Mouse (Mus musculus) embryonic stem cell, embryonic (primary cell): ENCODE data around the gene Camk1d.

ENCODE experiments used
- CTCF ChIA-PET, 4 experiments: fragments of 300-600 bp in 2 of 4; fragments of 350-600 bp in 2 of 4; sonication (Branson Sonifier 250); formaldehyde crosslinking; loops; one replicate each; lab custom pipeline; 2022; ENCODE audit warnings: inconsistent platforms in 2 of 4; lab: Charles Lee
- POLR2A ChIA-PET, 4 experiments: fragments of 300-600 bp in 2 of 4; fragments of 350-600 bp in 2 of 4; sonication (Branson Sonifier 250); formaldehyde crosslinking; loops; one replicate each; lab custom pipeline; 2022; ENCODE audit warnings: antibody characterized with exemption in 4 of 4, inconsistent platforms in 1 of 4; lab: Charles Lee

The Camk1d gene

GRCm38 (mm10) chr2:5514095-5514494 is 200.2 kb downstream of the Camk1d start:
- ChIA-PET CTCF (no interaction called here), POLR2A (no interaction called here)

GRCm38 (mm10) chr2:5513621-5514020 is 200.7 kb downstream of the Camk1d start:
- ChIA-PET POLR2A (no interaction called here), CTCF (no interaction called here)

GRCm38 (mm10) chr2:5510042-5510441 is 204.3 kb downstream of the Camk1d start:
- CTCF ChIA-PET = no interaction called here
- POLR2A ChIA-PET = interaction anchor here in 1 of 4 experiments (0.6 kb wide), 2 partner anchors 15 to 389 kb away, joined by 3 to 4 read pairs; no protein-coding TSS in a partner anchor

GRCm38 (mm10) chr2:5499620-5500019 is 214.7 kb downstream of the Camk1d start:
- ChIA-PET CTCF (no interaction called here), POLR2A (no interaction called here)

- POLR2A ChIA-PET = interaction anchor here in 1 of 4 experiments (1.0 kb wide), 1 partner anchor 138 kb away, joined by 3 read pairs; no protein-coding TSS in a partner anchor
- CTCF ChIA-PET = interaction anchor here in 1 of 4 experiments (1.0 kb wide), 1 partner anchor 11 kb away, joined by 3 read pairs; no protein-coding TSS in a partner anchor
These were observed 224.4 kb downstream of the Camk1d start for GRCm38 (mm10) chr2:5489916-5490315.

- CTCF ChIA-PET = no interaction called here
- POLR2A ChIA-PET = no interaction called here
These were observed 227.0 kb downstream of the Camk1d start for GRCm38 (mm10) chr2:5487344-5487743.

GRCm38 (mm10) chr2:5486663-5487062 is 227.7 kb downstream of the Camk1d start:
- POLR2A ChIA-PET = no interaction called here

GRCm38 (mm10) chr2:5485786-5486185 is 228.5 kb downstream of the Camk1d start:
- POLR2A ChIA-PET = interaction anchor here in 1 of 4 experiments (1.1 kb wide), 1 partner anchor 10 kb away, joined by 4 read pairs; no protein-coding TSS in a partner anchor

More at GRCm38 (mm10) chr2:5486663-5487062, 227.7 kb downstream of the Camk1d start:
- CTCF ChIA-PET = no interaction called here

GRCm38 (mm10) chr2:5479886-5480285 is 234.4 kb downstream of the Camk1d start:
- CTCF ChIA-PET = no interaction called here
- POLR2A ChIA-PET = interaction anchor here in 2 of 4 experiments (0.7 to 1.7 kb wide), 3 partner anchors 9 to 281 kb away, joined by 3 to 5 read pairs (median 3); no protein-coding TSS in a partner anchor

More at GRCm38 (mm10) chr2:5485786-5486185, 228.5 kb downstream of the Camk1d start:
- CTCF ChIA-PET = no interaction called here

- CTCF ChIA-PET = interaction anchor here (0.5 to 1.4 kb wide), 9 partner anchors 12 to 292 kb away, joined by 3 to 4 read pairs (median 3); partner anchors contain the start of gene Camk1d (in 3 of the 4)
- POLR2A ChIA-PET = interaction anchor here in 2 of 4 experiments (0.8 to 1.1 kb wide), 2 partner anchors 9 to 145 kb away, joined by 3 read pairs; no protein-coding TSS in a partner anchor
These were observed 235.6 kb downstream of the Camk1d start for GRCm38 (mm10) chr2:5478709-5479108.

GRCm38 (mm10) chr2:5478256-5478655 is 236.1 kb downstream of the Camk1d start:
- CTCF ChIA-PET = interaction anchor here (0.5 to 1.4 kb wide), 9 partner anchors 11 to 292 kb away, joined by 3 to 4 read pairs (median 3); partner anchors contain the start of gene Camk1d (in 3 of the 4)

GRCm38 (mm10) chr2:5477525-5477924 is 236.8 kb downstream of the Camk1d start:
- ChIA-PET CTCF (interaction anchor here in 2 of 4 experiments (1.2 to 1.4 kb wide), 2 partner anchors 237 to 293 kb away, joined by 3 to 4 read pairs; partner anchors contain the start of gene Camk1d (in 1 of the 2)), POLR2A (interaction anchor here in 1 of 4 experiments (1.1 kb wide), 1 partner anchor 8 kb away, joined by 3 read pairs; no protein-coding TSS in a partner anchor)

More at GRCm38 (mm10) chr2:5478256-5478655, 236.1 kb downstream of the Camk1d start:
- POLR2A ChIA-PET = interaction anchor here in 2 of 4 experiments (0.8 to 1.1 kb wide), 2 partner anchors 9 to 146 kb away, joined by 3 read pairs; no protein-coding TSS in a partner anchor

- ChIA-PET POLR2A (interaction anchor here in 1 of 4 experiments (1.0 to 1.1 kb wide), 3 partner anchors 9 to 28 kb away, joined by 3 read pairs; no protein-coding TSS in a partner anchor), CTCF (no interaction called here)
These were observed 244.9 kb downstream of the Camk1d start for GRCm38 (mm10) chr2:5469366-5469941.

- ChIA-PET POLR2A (interaction anchor here in 3 of 4 experiments (0.6 to 1.5 kb wide), 4 partner anchors 12 to 229 kb away, joined by 3 to 5 read pairs (median 4); no protein-coding TSS in a partner anchor), CTCF (interaction anchor here in 1 of 4 experiments (1.1 kb wide), 1 partner anchor 11 kb away, joined by 3 read pairs; no protein-coding TSS in a partner anchor)
These were observed 246.8 kb downstream of the Camk1d start for GRCm38 (mm10) chr2:5467537-5467936.

- ChIA-PET CTCF (no interaction called here), POLR2A (interaction anchor here in 1 of 4 experiments (1.0 kb wide), 1 partner anchor 23 kb away, joined by 3 read pairs; no protein-coding TSS in a partner anchor)
These were observed 255.6 kb downstream of the Camk1d start for GRCm38 (mm10) chr2:5458671-5459235.

GRCm38 (mm10) chr2:5458075-5458494 is 256.2 kb downstream of the Camk1d start:
- CTCF ChIA-PET = no interaction called here
- POLR2A ChIA-PET = interaction anchor here in 1 of 4 experiments (0.7 to 0.9 kb wide), 2 partner anchors 23 to 118 kb away, joined by 3 to 6 read pairs; no protein-coding TSS in a partner anchor

- CTCF ChIA-PET = no interaction called here
- POLR2A ChIA-PET = interaction anchor here in 1 of 4 experiments (0.7 to 1.2 kb wide), 2 partner anchors 11 to 440 kb away, joined by 5 read pairs; no protein-coding TSS in a partner anchor
These were observed 258.2 kb downstream of the Camk1d start for GRCm38 (mm10) chr2:5456108-5456507.

GRCm38 (mm10) chr2:5454830-5455229 is 259.5 kb downstream of the Camk1d start:
- CTCF ChIA-PET = interaction anchor here in 1 of 4 experiments (0.9 kb wide), 1 partner anchor 263 kb away, joined by 3 read pairs; no protein-coding TSS in a partner anchor
- POLR2A ChIA-PET = interaction anchor here in 1 of 4 experiments (1.4 kb wide), 1 partner anchor 11 kb away, joined by 3 read pairs; no protein-coding TSS in a partner anchor

GRCm38 (mm10) chr2:5451654-5452053 is 262.7 kb downstream of the Camk1d start:
- CTCF ChIA-PET = interaction anchor here in 3 of 4 experiments (0.6 to 1.3 kb wide), 4 partner anchors 10 to 371 kb away, joined by 3 to 7 read pairs (median 3); no protein-coding TSS in a partner anchor

More at GRCm38 (mm10) chr2:5451654-5452053, 262.7 kb downstream of the Camk1d start:
- POLR2A ChIA-PET = no interaction called here
